Mouse (Mus musculus) C2C12 (cell line): ENCODE results near the gene Upk2.

ENCODE experiments used
- CEBPB ChIP-seq: IDR thresholded peaks from one replicate; pipeline ENCODE4 v1.6.1; 2011; ENCODE audit warnings: low read depth, mild to moderate bottlenecking, control low read depth, moderate library complexity
- CTCF ChIP-seq: IDR thresholded peaks from one replicate; pipeline ENCODE4 v1.5.1; 2011; ENCODE audit not compliant: control insufficient read depth, insufficient read depth, insufficient read length
- FOSL1 ChIP-seq: IDR thresholded peaks from one replicate; pipeline ENCODE4 v1.8.0; 2011; ENCODE audit warnings: mild to moderate bottlenecking, low read length; ENCODE audit not compliant: poor library complexity, insufficient read depth, severe bottlenecking
- MAX ChIP-seq: IDR thresholded peaks from one replicate; pipeline ENCODE4 v1.6.1; 2011; ENCODE audit warnings: mild to moderate bottlenecking, control low read depth
- MYOD1 ChIP-seq: IDR thresholded peaks from one replicate; pipeline ENCODE4 v1.6.1; 2011; ENCODE audit warnings: low read depth; ENCODE audit not compliant: control insufficient read depth, insufficient read length
- USF1 ChIP-seq: IDR thresholded peaks from one replicate; pipeline ENCODE4 v1.6.1; 2011; ENCODE audit warnings: low read depth, mild to moderate bottlenecking, control low read depth, moderate library complexity

GRCm38 (mm10) chr9:44500638-44501175, 45.9 kb upstream of the Upk2 start:
- TF ChIP-seq CTCF (no peak), MAX (no peak), USF1 (no peak), MYOD1 (no peak), CEBPB (no peak), FOSL1 (no peak)
